ENCODE assay signal across 8 mouse cellular contexts in genomic region chr10:81432868-81433262, GRCm38 (mm10). TPM values are rescaled to one million over a fixed set of nuclear protein-coding genes. Genes with fewer than 3 reads are reported as not detected.
DNase-seq lines count a peak whose midpoint lies in the region; ATAC-seq and TF ChIP-seq lines count a peak whose summit lies in the region.

No protein-coding gene starts in this region.

- peak overlapping the region; percentile 41 for H3K4me2 ChIP-seq in forebrain, embryonic 14.5 days (ENCODE audit: low read length)
- H3K4me2 ChIP-seq in liver, postnatal 0 days (ENCODE audit: low read depth, low read length), result peak overlapping the region; percentile 59
- peak overlapping the region; percentile 54 for H3K4me2 ChIP-seq in neural tube, embryonic 13.5 days

- TF ChIP-seq CTCF in liver, postnatal 0 days (IDR thresholded peaks at IDR 0.05; ENCODE audit: low read depth), result no peak

- H3K9me3 ChIP-seq in forebrain, embryonic 14.5 days (replicated peaks; ENCODE audit: control insufficient read depth, low read length), result no peaks in the 10 kb centered on the region
- H3K9me3 ChIP-seq in liver, postnatal 0 days (ENCODE audit: low read length), result no peaks in the 10 kb centered on the region
- H3K9me3 ChIP-seq in neural tube, embryonic 13.5 days, result no peaks in the 10 kb centered on the region

- WGBS in forebrain, embryonic 14.5 days, result 4% methylated on average over 17 of the region's 17 CpGs
- 1% methylated on average over 17 of the region's 17 CpGs for WGBS in large intestine, adult 2 months
- WGBS in liver, postnatal 0 days (ENCODE audit: insufficient replicate concordance), result 5% methylated on average over 17 of the region's 17 CpGs
- 4% methylated on average over 17 of the region's 17 CpGs for WGBS in neural tube, embryonic 13.5 days

- H3K4me3 ChIP-seq in forebrain, embryonic 14.5 days (ENCODE audit: low read depth, low read length), result peak overlapping the region; percentile 3
- no peak overlapping the region for H3K4me3 ChIP-seq in liver, postnatal 0 days (ENCODE audit: low read depth, low read length)
- peak overlapping the region; percentile 30 for H3K4me3 ChIP-seq in neural tube, embryonic 13.5 days

- peak overlapping the region; percentile 25; the same call in 1 of the 2 replicates for H3K9ac ChIP-seq in forebrain, embryonic 14.5 days (ENCODE audit: low read length)
- 0 out of 2 replicates have a peak overlapping the region, but pooled peaks have one; percentile 3 for H3K9ac ChIP-seq in liver, postnatal 0 days (replicated peaks)
- H3K9ac ChIP-seq in neural tube, embryonic 13.5 days, result peak overlapping the region; percentile 55

- TF ChIP-seq EP300 in liver, postnatal 0 days (IDR thresholded peaks at IDR 0.05; ENCODE audit: low read depth), result peak; percentile 90

- intact Hi-C loops in heart, postnatal 14 days (cut with DNase I), result no loop called here

- peak; percentile 77 for ATAC-seq in cerebellum, adult (ENCODE audit: insufficient number of reproducible peaks, low FRiP score, low TSS enrichment)
- ATAC-seq in forebrain, embryonic 14.5 days, result peak; percentile 83
- peak; percentile 81 for ATAC-seq in liver, postnatal 0 days
- peak; percentile 70 for ATAC-seq in neural tube, embryonic 13.5 days (ENCODE audit: low read depth)

- no peaks in the 10 kb centered on the region for H3K36me3 ChIP-seq in forebrain, embryonic 14.5 days (ENCODE audit: control insufficient read depth, insufficient read depth, low read length)
- H3K36me3 ChIP-seq in liver, postnatal 0 days (replicated peaks; ENCODE audit: insufficient read depth, low read length), result no peaks in the 10 kb centered on the region
- H3K36me3 ChIP-seq in neural tube, embryonic 13.5 days, result no peaks in the 10 kb centered on the region

- H3K27ac ChIP-seq in forebrain, embryonic 14.5 days (ENCODE audit: low read depth, low read length), result no peak overlapping the region; the same call in 1 of the 2 replicates
- H3K27ac ChIP-seq in liver, postnatal 0 days (ENCODE audit: low read depth), result no peak overlapping the region
- 0 out of 2 replicates have a peak overlapping the region, but pooled peaks have one; percentile 18 for H3K27ac ChIP-seq in neural tube, embryonic 13.5 days (replicated peaks)

- peaks cover 19% of the 10 kb centered on the region for H3K4me1 ChIP-seq in forebrain, embryonic 14.5 days (ENCODE audit: control insufficient read depth, insufficient read depth, low read length)
- H3K4me1 ChIP-seq in liver, postnatal 0 days (ENCODE audit: insufficient read depth), result peaks cover 33% of the 10 kb centered on the region
- peaks cover 47% of the 10 kb centered on the region for H3K4me1 ChIP-seq in neural tube, embryonic 13.5 days (replicated peaks)

- 0 out of 2 replicates have a peak, but pooled peaks cover 6% of the 10 kb centered on the region for H3K27me3 ChIP-seq in forebrain, embryonic 14.5 days (replicated peaks; ENCODE audit: control insufficient read depth, insufficient read depth, low read length)
- peaks cover 6% of the 10 kb centered on the region; the same call in 1 of the 2 replicates for H3K27me3 ChIP-seq in liver, postnatal 0 days (ENCODE audit: insufficient read depth, low read length)
- H3K27me3 ChIP-seq in neural tube, embryonic 13.5 days, result peaks cover 13% of the 10 kb centered on the region

- DNase-seq in ES-CJ7 (ENCODE audit: low read depth, low spot score), result peak; percentile 94
- DNase-seq in forebrain, embryonic 14.5 days (ENCODE audit: low spot score), result peak; percentile 99
- peak; percentile 90 to 95 for DNase-seq in heart, postnatal 14 days
- DNase-seq in large intestine, adult 2 months (ENCODE audit: low read depth, low spot score), result peak; percentile 95
- peak; percentile 90 for DNase-seq in liver, postnatal 0 days
- peak; percentile 94 for DNase-seq in testis, postnatal 10 days (ENCODE audit: low spot score)

RNA-seq across cellular contexts. Expression of gene Nfic, which starts 22.6 kb away (rescaled TPM):
- 16.6 and 17.9 TPM in 2 replicates for polyA plus RNA-seq in forebrain, embryonic 14.5 days (2014; fragmentation: Nextera tagmentation; extraction: Ambion mirVana)
- 100 to 1,000 TPM; 133 TPM for total RNA-seq in heart, postnatal 14 days (2021)
- polyA plus RNA-seq in large intestine, adult 2 months (2012; rRNA removed), result 10.5 and 11.6 TPM in 2 replicates
- 19.6 and 21.1 TPM in 2 replicates for polyA plus RNA-seq in liver, postnatal 0 days (2015; fragmentation: Nextera tagmentation; extraction: Ambion mirVana)
- 27.1 and 27.9 TPM in 2 replicates for polyA plus RNA-seq in neural tube, embryonic 13.5 days (2015; fragmentation: Nextera tagmentation; extraction: Ambion mirVana)

RNA-seq across cellular contexts. Expression of gene Smim24, which starts 40.0 kb away (rescaled TPM):
- 1.5 and 2.0 TPM in 2 replicates for polyA plus RNA-seq in forebrain, embryonic 14.5 days (2014; fragmentation: Nextera tagmentation; extraction: Ambion mirVana)
- 1 to 10 TPM; 1.9 to 2.0 TPM for total RNA-seq in heart, postnatal 14 days (2021)
- 2,134 and 4,482 TPM in 2 replicates for polyA plus RNA-seq in large intestine, adult 2 months (2012; rRNA removed)
- polyA plus RNA-seq in liver, postnatal 0 days (2015; fragmentation: Nextera tagmentation; extraction: Ambion mirVana), result 1.7 and 2.0 TPM in 2 replicates
- polyA plus RNA-seq in neural tube, embryonic 13.5 days (2015; fragmentation: Nextera tagmentation; extraction: Ambion mirVana), result 1.8 and 3.1 TPM in 2 replicates

RNA-seq across cellular contexts. Expression of gene Gm48552, which starts 44.1 kb away (rescaled TPM):
- 0.65 and 0.69 TPM in 2 replicates for polyA plus RNA-seq in forebrain, embryonic 14.5 days (2014; fragmentation: Nextera tagmentation; extraction: Ambion mirVana)
- total RNA-seq in heart, postnatal 14 days (2021), result under 1 TPM; 0.65 to 0.83 TPM
- polyA plus RNA-seq in large intestine, adult 2 months (2012; rRNA removed), result 0.98 and 4.1 TPM in 2 replicates
- not detected in 2 replicates for polyA plus RNA-seq in liver, postnatal 0 days (2015; fragmentation: Nextera tagmentation; extraction: Ambion mirVana)
- 1.3 and 2.5 TPM in 2 replicates for polyA plus RNA-seq in neural tube, embryonic 13.5 days (2015; fragmentation: Nextera tagmentation; extraction: Ambion mirVana)

RNA-seq across cellular contexts. Expression of gene Gm48551, which starts 48.6 kb away (rescaled TPM):
- polyA plus RNA-seq in forebrain, embryonic 14.5 days (2014; fragmentation: Nextera tagmentation; extraction: Ambion mirVana), result 3.6 and 4.8 TPM in 2 replicates
- under 1 TPM; 0.51 to 0.84 TPM for total RNA-seq in heart, postnatal 14 days (2021)
- 3.3 and 3.7 TPM in 2 replicates for polyA plus RNA-seq in large intestine, adult 2 months (2012; rRNA removed)
- 0.40 and 0.70 TPM in 2 replicates for polyA plus RNA-seq in liver, postnatal 0 days (2015; fragmentation: Nextera tagmentation; extraction: Ambion mirVana)
- polyA plus RNA-seq in neural tube, embryonic 13.5 days (2015; fragmentation: Nextera tagmentation; extraction: Ambion mirVana), result 5.2 and 8.2 TPM in 2 replicates

RNA-seq across cellular contexts. Expression of gene Dohh, which starts 48.6 kb away (rescaled TPM):
- 78.7 and 78.8 TPM in 2 replicates for polyA plus RNA-seq in forebrain, embryonic 14.5 days (2014; fragmentation: Nextera tagmentation; extraction: Ambion mirVana)
- total RNA-seq in heart, postnatal 14 days (2021), result 10 to 100 TPM; 47.6 to 55.3 TPM
- 48.2 and 60.4 TPM in 2 replicates for polyA plus RNA-seq in large intestine, adult 2 months (2012; rRNA removed)
- 39.3 and 42.1 TPM in 2 replicates for polyA plus RNA-seq in liver, postnatal 0 days (2015; fragmentation: Nextera tagmentation; extraction: Ambion mirVana)
- 72.2 and 75.2 TPM in 2 replicates for polyA plus RNA-seq in neural tube, embryonic 13.5 days (2015; fragmentation: Nextera tagmentation; extraction: Ambion mirVana)

Comparison
In these comparisons a context has a peak if more than half of its experiments do, and no peak if none do; other contexts are left out.
1. H3K9ac ChIP-seq: peak in every context shown above with its lines; median percentile 55 in neural tube, embryonic 13.5 days; 25 in forebrain, embryonic 14.5 days; 3 in liver, postnatal 0 days.
2. RNA of gene Smim24, which starts 40.0 kb away (polyA plus RNA-seq): 2,134 to 4,482 TPM in large intestine, adult 2 months; 1.8 to 3.1 TPM in neural tube, embryonic 13.5 days, 1.7 to 2.0 TPM in liver, postnatal 0 days and 1.5 to 2.0 TPM in forebrain, embryonic 14.5 days; every median in the first group is over 100 times any median in the second.
3. Peak in every context shown above with its lines, with median percentiles within 50 percentile points of each other: DNase-seq, ATAC-seq and H3K4me2 ChIP-seq.